Mouse (Mus musculus): ENCODE data around the gene Fos. TPM values are rescaled to one million over a fixed set of nuclear protein-coding genes. Genes with fewer than 3 reads are reported as not detected.

Fos gene
- total RNA-seq (2012; rRNA removed), result 10.3 and 10.6 TPM in 2 replicates

DNA sequence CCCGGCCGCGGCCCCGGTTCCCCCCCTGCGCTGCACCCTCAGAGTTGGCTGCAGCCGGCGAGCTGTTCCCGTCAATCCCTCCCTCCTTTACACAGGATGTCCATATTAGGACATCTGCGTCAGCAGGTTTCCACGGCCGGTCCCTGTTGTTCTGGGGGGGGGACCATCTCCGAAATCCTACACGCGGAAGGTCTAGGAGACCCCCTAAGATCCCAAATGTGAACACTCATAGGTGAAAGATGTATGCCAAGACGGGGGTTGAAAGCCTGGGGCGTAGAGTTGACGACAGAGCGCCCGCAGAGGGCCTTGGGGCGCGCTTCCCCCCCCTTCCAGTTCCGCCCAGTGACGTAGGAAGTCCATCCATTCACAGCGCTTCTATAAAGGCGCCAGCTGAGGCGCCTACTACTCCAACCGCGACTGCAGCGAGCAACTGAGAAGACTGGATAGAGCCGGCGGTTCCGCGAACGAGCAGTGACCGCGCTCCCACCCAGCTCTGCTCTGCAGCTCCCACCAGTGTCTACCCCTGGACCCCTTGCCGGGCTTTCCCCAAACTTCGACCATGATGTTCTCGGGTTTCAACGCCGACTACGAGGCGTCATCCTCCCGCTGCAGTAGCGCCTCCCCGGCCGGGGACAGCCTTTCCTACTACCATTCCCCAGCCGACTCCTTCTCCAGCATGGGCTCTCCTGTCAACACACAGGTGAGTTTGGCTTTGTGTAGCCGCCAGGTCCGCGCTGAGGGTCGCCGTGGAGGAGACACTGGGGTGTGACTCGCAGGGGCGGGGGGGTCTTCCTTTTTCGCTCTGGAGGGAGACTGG is at the start of gene Fos:
TSS of gene Fos (plus strand) at position 410 of the 817 bp plus-strand sequence.
- in situ Hi-C loops (cut with MboI; ENCODE audit: low sequenced_read_pairs in 2 of 2, unreplicated experiment in 2 of 2), result no loop called here
- Histone ChIP-seq H3K27ac (ENCODE audit: insufficient read depth, low read depth, low read length, poor library complexity, severe bottlenecking) (no peak within 1 kb of the TSS; the same call in 1 of the 2 replicates), H3K4me1 (ENCODE audit: control insufficient read depth in 2 of 2, insufficient read depth in 2 of 2, low read length in 2 of 2, poor library complexity in 1 of 2) (peaks cover 0 to 18% of the 10 kb centered on the region in 2 experiments; a peak in 2 of 4 replicates), H3K9me3 (ENCODE audit: control insufficient read depth, insufficient read depth, low read depth, low read length) (no peaks in the 10 kb centered on the region), H3K9ac (ENCODE audit: insufficient read depth, low read depth, low read length, poor library complexity, severe bottlenecking) (peak within 1 kb of the TSS; percentile 85), H3K4me3 (ENCODE audit: insufficient read depth in 1 of 2, low read depth in 1 of 2, low read length in 2 of 2, poor library complexity in 1 of 2, severe bottlenecking in 1 of 2) (peak within 1 kb of the TSS; percentile 72 to 75), H3K36me3 (ENCODE audit: control insufficient read depth, insufficient read depth, low read length, poor library complexity, severe bottlenecking) (peaks cover 6% of the 10 kb centered on the region; the same call in 1 of the 2 replicates)
- no peak for DNase-seq (ENCODE audit: low read depth, low spot score)
- no peak for TF ChIP-seq CHD2 (IDR thresholded peaks at IDR 0.05; ENCODE audit: low read depth, low read length)
- 0 out of 2 replicates have a peak, but pooled peaks have one; percentile 42 for TF ChIP-seq HCFC1 (IDR thresholded peaks at IDR 0.05; ENCODE audit: borderline replicate concordance, insufficient read depth, low read length)
- peak; percentile 79 for TF ChIP-seq MAFK (IDR thresholded peaks at IDR 0.05; ENCODE audit: insufficient read depth, low read depth, low read length)

DNA sequence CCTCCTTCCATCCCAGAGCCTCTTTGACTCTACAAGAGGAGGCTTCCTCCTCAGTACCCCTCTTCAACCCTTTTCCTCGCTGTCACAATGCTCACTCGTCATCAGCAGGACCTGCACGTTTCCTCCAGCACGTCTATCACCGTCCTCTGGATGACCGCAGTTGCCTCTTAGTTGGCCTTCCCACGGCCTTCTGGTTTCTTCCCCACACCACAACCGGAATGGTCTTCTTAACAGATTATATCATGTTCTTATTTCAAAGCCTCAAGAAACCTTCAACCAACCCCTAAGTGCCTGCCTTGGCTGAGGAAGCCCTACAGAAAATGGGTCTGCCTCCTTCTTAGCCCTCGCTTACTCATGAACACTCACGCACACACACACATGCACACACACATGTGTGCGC is 48.0 kb upstream of the Fos start:
- H3K36me3 ChIP-seq (ENCODE audit: control insufficient read depth, insufficient read depth, low read length, poor library complexity, severe bottlenecking), result no peaks in the 10 kb centered on the region
- H3K4me3 ChIP-seq (ENCODE audit: insufficient read depth in 1 of 2, low read depth in 1 of 2, low read length in 2 of 2, poor library complexity in 1 of 2, severe bottlenecking in 1 of 2), result no peak overlapping the region
- no peak for DNase-seq (ENCODE audit: low read depth, low spot score)
- no peak for TF ChIP-seq ZNF384 (IDR thresholded peaks at IDR 0.05; ENCODE audit: low read depth, low read length)
- in situ Hi-C loops (cut with MboI; ENCODE audit: low sequenced_read_pairs in 2 of 2, unreplicated experiment in 2 of 2), result no loop called here
- H3K4me1 ChIP-seq (ENCODE audit: control insufficient read depth in 2 of 2, insufficient read depth in 2 of 2, low read length in 2 of 2, poor library complexity in 1 of 2), result peaks cover 7 to 18% of the 10 kb centered on the region in 2 experiments
- H3K9ac ChIP-seq (ENCODE audit: insufficient read depth, low read depth, low read length, poor library complexity, severe bottlenecking), result no peak overlapping the region
- H3K9me3 ChIP-seq (ENCODE audit: control insufficient read depth, insufficient read depth, low read depth, low read length), result no peaks in the 10 kb centered on the region
- H3K27ac ChIP-seq (ENCODE audit: insufficient read depth, low read depth, low read length, poor library complexity, severe bottlenecking), result no peak overlapping the region

- in situ Hi-C loops (cut with MboI; ENCODE audit: low sequenced_read_pairs in 2 of 2, unreplicated experiment in 2 of 2), result no loop called here
- Histone ChIP-seq H3K9me3 (ENCODE audit: control insufficient read depth, insufficient read depth, low read depth, low read length) (no peaks in the 10 kb centered on the region), H3K9ac (ENCODE audit: insufficient read depth, low read depth, low read length, poor library complexity, severe bottlenecking) (no peak overlapping the region), H3K4me3 (ENCODE audit: insufficient read depth in 1 of 2, low read depth in 1 of 2, low read length in 2 of 2, poor library complexity in 1 of 2, severe bottlenecking in 1 of 2) (no peak overlapping the region), H3K36me3 (ENCODE audit: control insufficient read depth, insufficient read depth, low read length, poor library complexity, severe bottlenecking) (no peaks in the 10 kb centered on the region), H3K27ac (ENCODE audit: insufficient read depth, low read depth, low read length, poor library complexity, severe bottlenecking) (no peak overlapping the region), H3K4me1 (ENCODE audit: control insufficient read depth in 2 of 2, insufficient read depth in 2 of 2, low read length in 2 of 2, poor library complexity in 1 of 2) (peaks cover 7 to 18% of the 10 kb centered on the region in 2 experiments)
- TF ChIP-seq CHD2 (IDR thresholded peaks at IDR 0.05; ENCODE audit: low read depth, low read length) (no peak), ZC3H11A (IDR thresholded peaks at IDR 0.05; ENCODE audit: borderline replicate concordance, low read depth, low read length) (no peak), ZNF384 (IDR thresholded peaks at IDR 0.05; ENCODE audit: low read depth, low read length) (no peak), HCFC1 (IDR thresholded peaks at IDR 0.05; ENCODE audit: borderline replicate concordance, insufficient read depth, low read length) (no peak), MAFK (IDR thresholded peaks at IDR 0.05; ENCODE audit: insufficient read depth, low read depth, low read length) (no peak)
- DNase-seq (ENCODE audit: low read depth, low spot score), result no peak
These were observed 47.6 kb upstream of the Fos start for GRCm38 (mm10) chr12:85426126-85426525.

- H3K36me3 ChIP-seq (ENCODE audit: control insufficient read depth, insufficient read depth, low read length, poor library complexity, severe bottlenecking), result no peaks in the 10 kb centered on the region
- no peak overlapping the region for H3K4me3 ChIP-seq (ENCODE audit: insufficient read depth in 1 of 2, low read depth in 1 of 2, low read length in 2 of 2, poor library complexity in 1 of 2, severe bottlenecking in 1 of 2)
- no peak for DNase-seq (ENCODE audit: low read depth, low spot score)
- no peak overlapping the region for H3K9ac ChIP-seq (ENCODE audit: insufficient read depth, low read depth, low read length, poor library complexity, severe bottlenecking)
- peaks cover 7 to 18% of the 10 kb centered on the region in 2 experiments for H3K4me1 ChIP-seq (ENCODE audit: control insufficient read depth in 2 of 2, insufficient read depth in 2 of 2, low read length in 2 of 2, poor library complexity in 1 of 2)
- in situ Hi-C loops (cut with MboI; ENCODE audit: low sequenced_read_pairs in 2 of 2, unreplicated experiment in 2 of 2), result no loop called here
- no peak overlapping the region for H3K27ac ChIP-seq (ENCODE audit: insufficient read depth, low read depth, low read length, poor library complexity, severe bottlenecking)
- H3K9me3 ChIP-seq (ENCODE audit: control insufficient read depth, insufficient read depth, low read depth, low read length), result no peaks in the 10 kb centered on the region
- TF ChIP-seq ZC3H11A (IDR thresholded peaks at IDR 0.05; ENCODE audit: borderline replicate concordance, low read depth, low read length) (no peak), CHD2 (IDR thresholded peaks at IDR 0.05; ENCODE audit: low read depth, low read length) (no peak), MAFK (IDR thresholded peaks at IDR 0.05; ENCODE audit: insufficient read depth, low read depth, low read length) (no peak), HCFC1 (IDR thresholded peaks at IDR 0.05; ENCODE audit: borderline replicate concordance, insufficient read depth, low read length) (no peak), ZNF384 (IDR thresholded peaks at IDR 0.05; ENCODE audit: low read depth, low read length) (no peak)
These were observed 45.9 kb upstream of the Fos start for GRCm38 (mm10) chr12:85427802-85428201.

All from ES-E14 (cell line).